Mouse (Mus musculus): ENCODE data around the gene Robo1.
A peak's percentile ranks its signal among the peaks of the same experiment; 100 is the strongest.

The Robo1 gene

DNA sequence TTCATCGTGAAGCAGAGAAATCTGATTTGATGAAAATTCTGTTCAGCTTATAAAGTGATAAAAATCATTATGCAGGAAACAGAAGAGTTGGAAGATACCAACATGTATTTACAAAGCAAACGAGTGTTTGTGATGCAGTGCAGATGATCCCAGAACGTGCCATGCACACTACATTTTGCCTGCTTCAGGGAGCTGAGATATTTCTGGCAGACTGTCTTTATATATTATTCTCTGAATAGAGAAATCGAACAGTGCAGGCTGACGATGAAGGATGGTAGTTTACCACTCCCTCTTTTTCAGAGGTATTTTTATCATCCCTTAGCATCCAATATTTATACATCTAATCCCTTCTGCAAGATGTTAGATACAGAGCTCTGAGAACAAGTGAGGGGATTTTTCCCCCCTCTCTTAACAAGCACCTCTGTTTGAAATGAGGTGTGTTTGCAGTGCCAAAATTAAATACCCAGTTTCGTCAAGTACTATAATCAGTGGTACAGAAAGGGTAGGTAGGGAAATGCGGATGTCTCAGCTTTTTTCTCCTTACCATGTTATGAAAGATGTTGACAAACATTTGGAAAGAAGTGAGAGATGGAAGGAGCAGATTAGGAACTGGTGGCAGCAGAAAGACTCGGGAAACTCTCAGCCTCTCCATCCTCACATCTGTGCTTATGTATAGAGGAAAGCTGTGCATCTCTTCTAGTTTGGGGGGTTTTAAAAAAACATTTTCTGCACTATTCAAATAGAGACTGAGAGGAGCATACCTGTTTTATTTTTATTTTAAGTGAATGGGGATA is at the start of gene Robo1:
Gene Robo1, plus strand, starts transcription at position 770 of the 794 bp plus-strand sequence.
- no peak for DNase-seq (ENCODE audit: low read depth, low spot score)

DNA sequence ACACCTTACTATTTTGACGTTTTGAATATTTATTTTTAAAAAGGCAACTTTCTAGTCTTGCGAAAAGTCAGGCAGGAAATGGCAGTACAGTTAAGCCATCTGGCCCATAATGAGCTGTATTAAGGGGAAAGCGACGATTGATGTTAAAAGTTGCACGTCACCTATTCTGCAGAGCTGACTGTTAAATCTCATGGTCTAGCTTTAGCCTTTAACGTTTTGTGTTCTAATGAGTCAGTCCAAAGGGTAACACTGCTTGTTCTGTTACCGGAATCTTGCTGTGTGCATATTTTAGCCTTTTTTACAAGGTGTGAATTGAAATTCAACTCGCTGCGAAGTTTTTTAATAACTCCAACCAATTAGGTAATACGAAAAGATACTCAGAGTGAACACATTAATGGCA is 40.3 kb upstream of the Robo1 start:
- no peak for DNase-seq (ENCODE audit: low read depth, low spot score)

DNA sequence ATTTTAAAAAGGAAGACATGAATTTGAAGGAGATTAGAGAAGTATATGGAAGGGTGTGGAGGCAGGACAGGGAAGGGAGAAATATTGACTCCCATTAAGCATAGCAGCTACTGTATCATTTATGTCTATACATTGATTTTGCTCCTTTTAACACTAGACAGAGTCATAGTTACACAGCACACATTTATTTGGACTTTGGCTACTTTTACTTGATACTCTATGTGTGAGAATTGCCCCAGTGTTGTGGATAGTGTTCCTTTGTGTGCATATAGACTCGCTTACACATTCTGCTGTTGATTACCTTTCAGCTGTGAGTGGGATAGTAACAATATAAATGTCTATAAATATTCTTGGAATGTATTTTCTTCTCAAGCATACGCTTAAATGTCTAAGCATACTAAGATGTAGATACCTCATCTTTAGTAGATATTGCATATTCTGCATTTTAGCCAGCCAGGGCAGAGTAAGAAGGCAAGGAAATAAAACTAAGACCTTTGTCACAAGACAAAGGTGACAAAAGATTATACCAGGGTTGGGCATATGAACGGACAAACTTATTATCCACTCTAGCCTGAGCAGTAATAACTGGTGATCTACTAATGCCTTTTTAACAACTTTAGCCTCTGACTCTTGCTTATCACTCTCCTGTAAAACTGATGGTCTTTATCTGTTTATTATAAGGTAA is 31.6 kb upstream of the Robo1 start:
- no peak for DNase-seq (ENCODE audit: low read depth, low spot score)

DNA sequence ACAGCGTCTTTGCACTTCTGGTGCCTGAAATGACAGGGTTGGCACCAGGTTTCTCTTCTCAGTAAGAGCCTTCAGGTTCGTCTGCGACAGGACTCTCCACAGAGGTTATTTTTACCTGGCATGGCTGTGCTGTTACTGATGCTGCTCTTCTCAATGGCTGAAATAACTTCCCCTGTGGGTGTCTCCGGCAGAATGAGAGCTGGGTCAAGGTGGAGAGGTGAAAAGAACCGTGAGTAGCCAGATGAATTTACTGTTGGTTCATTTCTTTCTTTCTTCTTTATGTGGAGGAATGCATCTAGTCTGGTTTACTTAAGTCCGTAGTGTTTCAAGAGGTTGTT is 194 bp downstream of the Robo1 start:
- no peak for DNase-seq (ENCODE audit: low read depth, low spot score)

DNA sequence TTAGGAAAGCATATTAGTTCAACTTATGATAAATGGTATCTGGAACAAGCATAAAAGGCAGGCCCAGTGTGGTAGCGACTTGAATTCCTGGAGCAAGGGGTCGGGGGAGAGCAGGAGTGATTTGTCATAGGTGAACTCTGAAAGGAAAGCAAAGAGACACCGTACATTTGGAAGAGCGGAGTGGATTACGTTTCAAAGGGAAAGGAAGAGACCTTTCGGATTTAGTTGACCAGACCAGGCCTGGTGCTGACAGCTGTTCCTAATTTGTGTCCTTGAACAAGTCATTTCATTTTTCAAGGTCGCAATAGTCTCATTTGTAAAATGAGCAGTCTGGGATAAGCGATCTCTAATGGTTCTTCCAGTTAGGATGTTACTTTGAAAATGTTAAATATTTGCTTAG is 19.2 kb downstream of the Robo1 start:
- no peak for DNase-seq (ENCODE audit: low read depth, low spot score)

DNA sequence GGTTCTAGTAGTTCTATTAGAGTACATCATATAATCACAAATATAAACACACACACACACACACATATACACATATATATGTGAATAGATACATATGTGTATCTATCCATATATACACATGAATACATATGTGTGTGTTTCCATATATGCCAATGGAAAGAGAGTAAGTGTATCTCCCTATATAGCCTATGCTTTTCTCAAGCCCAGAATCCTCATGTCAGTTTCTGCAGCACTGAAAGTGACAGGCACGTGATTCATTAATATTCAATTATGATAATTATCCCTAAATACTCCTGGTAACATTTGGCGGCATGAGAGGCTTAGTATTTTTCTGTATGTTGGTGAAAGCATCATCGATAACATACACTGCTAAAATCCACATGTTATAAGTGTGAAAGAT is 20.5 kb downstream of the Robo1 start:
- no peak for DNase-seq (ENCODE audit: low read depth, low spot score)

DNA sequence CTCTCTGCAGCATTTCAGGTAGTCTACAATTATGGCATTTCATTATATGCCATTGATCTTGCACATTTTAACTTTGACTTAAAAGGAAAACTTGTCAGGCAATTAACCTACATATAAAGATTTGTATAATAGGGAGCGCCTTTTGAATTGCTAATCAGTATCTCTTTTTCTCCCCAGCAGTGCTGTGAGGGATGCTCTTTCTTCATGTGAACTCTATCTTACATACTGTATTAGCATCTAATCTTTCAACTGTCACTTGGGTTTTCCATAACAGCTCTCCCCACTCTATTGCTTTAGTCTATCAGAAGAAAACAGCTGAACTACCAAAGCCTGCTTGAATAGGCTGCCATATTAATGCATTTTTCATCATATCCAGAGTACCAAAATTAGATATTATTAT is 29.7 kb downstream of the Robo1 start:
- no peak for DNase-seq (ENCODE audit: low read depth, low spot score)

DNA sequence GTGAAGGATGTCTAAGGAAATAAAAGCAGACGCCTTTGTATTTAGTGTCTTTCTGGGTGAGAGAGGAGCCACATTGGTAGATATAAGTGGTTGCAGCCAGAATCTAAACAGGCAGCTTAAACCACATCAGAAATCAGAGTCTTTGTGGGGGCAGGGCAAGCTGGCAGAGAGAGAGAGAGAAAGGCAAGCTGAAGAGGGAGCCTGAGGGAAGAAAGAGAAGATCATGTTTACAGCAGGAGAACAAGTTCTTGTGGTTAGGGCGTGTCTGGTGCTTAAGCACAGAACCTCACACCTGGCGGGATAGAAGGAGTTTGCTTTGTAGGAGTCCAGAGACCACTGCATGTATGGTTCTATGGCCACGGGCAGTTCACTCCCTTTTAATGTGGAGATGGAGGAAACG is 42.3 kb downstream of the Robo1 start:
- DNase-seq (ENCODE audit: low read depth, low spot score) = no peak

DNA sequence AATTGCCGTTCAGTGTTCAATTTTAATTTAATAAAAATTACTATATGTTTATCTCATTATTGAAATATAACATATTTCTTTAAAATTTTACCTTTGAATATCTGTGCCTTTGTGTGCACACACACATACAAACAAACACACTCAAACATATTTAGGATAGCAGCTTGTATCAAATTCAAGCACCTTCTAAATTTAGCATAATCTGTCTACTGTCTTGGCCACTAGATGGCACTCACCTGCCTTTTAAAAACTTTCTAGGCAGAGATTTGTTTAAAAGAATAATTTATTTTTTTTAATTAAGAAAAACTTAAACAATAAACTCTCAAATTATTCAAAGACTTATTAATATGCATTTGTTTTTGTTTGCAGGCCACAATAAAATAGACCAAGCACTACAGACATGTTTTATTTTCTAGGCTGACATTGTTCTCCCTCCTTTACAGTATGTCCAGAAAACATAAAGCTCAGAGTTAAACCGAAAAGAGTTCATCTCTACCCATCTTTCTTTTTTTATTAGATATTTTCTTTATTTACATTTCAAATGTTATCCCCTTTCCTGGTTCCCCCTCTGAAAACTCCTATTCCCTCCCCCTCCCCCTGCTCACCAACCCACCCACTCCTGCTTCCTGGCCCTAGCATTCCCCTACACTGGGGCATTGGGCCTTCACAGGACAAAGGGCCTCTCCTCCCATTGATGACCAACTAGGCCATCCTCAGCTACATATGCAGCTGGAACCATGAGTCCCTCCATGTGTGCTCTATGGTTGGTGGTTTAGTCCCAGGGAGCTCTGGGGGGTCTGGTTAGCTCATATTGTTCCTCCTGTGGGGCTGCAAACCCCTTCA is 48.6 kb downstream of the Robo1 start:
- peak; percentile 4 for DNase-seq (ENCODE audit: low read depth, low spot score)

DNA sequence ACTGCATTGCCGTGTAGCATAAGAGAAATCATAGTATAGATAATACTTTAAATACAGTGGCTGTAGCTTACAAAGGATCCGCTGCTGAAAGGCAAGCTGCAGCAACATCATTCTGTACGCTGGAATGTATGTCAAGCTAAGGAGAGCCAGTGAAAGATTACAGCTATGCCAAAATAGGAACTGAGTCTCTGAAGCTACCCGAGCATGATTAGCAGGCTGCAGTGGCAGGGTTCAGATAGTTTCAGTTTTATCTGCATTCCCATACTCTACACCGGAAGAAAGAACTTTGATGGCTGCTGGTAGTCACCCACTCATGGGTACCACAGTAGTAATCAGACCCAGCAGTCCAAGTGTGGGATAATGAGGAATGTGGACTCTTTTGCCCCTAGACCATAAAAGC is 68.8 kb downstream of the Robo1 start:
- DNase-seq (ENCODE audit: low read depth, low spot score) = no peak

DNA sequence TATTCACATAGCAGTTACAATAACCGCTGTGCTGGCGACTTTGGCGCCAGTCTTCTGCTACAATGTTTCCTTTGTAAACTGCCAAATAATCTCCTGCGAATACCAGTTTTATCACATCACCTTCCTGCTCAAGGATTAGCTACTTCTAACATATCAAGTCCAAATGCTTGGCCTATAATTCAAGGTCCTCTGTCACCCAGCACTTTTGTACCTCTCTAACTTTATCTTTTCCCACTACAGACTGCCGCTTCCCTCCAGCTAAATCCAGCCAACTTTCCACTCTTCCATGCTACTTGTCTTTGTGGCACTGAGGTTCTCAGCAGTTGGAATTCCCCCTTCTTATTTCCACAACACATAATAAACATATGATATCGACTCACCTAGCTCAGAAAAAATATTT is 73.7 kb downstream of the Robo1 start:
- no peak for DNase-seq (ENCODE audit: low read depth, low spot score)

DNA sequence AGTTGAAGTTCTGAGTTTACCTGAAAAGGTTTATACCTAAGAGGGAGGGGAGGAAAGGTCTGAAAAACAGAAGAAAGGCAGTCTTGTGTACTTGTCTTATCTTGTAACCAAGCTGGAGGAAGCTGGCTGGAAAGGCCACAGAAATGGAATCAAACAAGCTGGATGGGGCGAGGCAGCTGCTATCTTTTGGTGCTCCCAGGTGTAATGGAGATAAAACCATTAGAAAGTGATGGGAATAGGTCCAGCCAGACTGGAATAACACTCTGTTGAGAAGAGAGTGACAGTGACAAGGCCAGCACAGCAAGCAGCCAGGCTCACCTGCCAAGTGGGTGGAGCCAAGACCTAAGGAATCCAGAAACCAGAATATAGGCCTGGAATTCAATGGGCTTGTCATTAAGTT is 75.5 kb downstream of the Robo1 start:
- DNase-seq (ENCODE audit: low read depth, low spot score) = no peak

DNA sequence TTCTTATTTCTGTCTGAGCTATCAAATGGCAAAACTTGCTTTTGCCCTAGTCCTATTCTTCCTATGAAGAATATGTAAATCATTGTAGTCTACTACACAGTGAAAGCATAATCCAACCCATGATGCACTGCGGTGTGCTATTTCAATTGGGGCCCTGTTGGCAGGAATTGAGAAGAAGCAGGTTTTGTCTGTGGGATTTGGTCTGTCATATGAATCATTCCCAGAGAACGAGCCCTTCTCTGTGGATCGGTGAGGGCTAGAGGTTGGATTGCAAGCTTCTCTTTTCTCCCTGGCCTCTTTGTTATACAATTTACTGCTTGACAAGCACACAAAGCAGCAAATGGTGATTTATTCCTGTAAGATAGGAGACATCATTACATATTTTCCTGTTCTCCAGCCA is 85.4 kb downstream of the Robo1 start:
- no peak for DNase-seq (ENCODE audit: low read depth, low spot score)

DNA sequence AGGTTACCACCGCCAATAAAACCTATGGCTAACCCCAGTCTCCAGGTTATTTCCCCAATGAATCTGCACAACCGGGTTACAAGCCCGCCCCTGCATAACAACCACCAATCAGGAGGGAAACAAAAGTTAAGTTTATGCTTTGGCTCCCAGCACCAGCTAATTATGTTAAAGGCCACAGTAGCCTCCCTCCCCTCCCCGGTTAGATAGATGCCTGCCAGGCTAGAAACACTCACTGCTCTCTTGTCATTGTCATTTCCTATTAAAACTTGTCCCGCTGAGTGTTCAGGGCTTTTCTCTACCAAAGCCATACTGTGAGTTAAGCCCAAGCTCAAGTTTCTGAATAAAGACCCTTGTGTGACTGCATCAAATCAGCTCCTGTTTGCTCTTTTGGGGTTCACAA is 90.7 kb downstream of the Robo1 start:
- DNase-seq (ENCODE audit: low read depth, low spot score) = no peak

DNA sequence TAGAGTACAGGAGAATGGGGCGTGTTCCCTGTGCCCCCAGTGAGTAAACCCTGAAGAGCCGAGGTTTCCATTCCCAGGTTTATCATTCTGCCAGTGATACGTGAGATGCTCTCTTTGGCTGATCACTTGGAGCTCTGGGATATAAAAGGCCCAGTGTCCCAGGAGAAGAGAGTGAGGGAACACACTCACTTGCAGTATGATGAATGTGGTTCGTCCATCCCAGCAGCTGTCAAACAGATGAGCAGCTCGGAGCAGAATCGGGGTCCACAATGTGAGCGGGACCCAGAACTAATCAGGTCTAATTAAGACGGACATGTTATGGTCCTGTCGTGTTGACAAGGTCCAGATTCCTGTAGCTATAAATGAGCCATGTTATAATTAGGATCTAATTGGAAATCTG is 94.3 kb downstream of the Robo1 start:
- DNase-seq (ENCODE audit: low read depth, low spot score) = no peak

DNA sequence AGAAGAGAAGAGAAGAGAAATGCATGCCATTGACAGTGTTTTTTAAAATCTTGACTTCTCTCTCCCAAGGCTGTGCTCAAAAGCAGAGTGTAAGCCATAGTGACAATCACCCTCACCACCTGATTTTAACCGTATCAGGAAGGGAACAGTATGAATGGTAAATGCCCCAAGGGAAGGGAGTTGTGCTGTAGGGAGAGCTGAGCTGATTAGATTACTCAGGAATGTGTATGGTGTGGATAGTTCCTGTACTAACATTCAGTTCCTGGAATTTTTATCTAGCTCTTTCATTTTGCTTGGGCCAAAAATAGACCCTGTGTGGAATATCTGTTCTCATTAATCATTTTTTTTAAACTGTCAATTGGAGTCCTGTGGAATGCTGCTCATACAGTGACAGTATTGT is 101.7 kb downstream of the Robo1 start:
- no peak for DNase-seq (ENCODE audit: low read depth, low spot score)

DNA sequence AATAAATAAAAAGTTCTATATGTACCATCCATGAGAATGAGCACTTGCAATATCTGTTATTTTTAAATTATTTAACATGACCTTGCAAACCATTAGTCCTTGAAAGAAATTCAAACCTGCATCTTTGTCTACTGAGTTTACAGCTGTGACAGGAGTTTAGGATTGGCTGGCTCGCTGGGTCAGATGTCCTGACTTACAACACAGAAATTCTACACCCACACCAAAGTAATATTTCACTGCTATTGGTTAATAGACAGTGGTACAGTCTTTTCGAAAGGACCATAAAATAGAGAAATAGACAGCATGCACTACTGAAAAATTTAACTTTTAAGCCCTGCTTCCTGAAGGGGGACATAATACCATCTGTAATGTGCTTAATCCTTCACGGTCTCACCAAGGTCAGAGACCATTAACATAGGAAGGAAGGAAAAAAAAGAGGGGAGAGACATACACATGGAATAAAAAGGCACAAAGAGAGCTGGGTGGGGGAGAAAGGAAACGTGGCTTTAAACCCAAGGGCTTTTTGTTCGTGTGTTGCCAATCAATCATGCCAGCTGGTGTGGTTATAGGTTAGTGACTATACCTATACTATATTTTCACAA is 103.7 kb downstream of the Robo1 start:
- no peak for DNase-seq (ENCODE audit: low read depth, low spot score)

DNA sequence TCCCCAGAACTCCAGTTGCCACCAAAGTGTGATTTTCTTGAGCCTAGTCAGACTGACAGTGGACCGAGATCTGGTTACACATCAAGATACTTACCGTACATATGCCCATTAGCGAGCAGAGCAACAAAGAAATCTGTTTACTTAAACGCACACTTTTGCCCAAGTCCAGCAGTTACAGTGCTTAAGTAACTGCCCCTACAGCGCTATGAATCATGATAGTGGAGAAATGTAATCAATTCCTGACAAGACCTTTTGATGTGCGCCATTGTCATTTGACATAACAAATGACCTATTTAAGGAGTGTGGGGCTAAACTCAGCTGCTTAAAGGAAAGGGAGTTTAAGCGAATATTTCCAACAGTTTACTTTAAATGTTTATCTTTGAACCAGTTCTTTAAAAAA is 104.8 kb downstream of the Robo1 start:
- DNase-seq (ENCODE audit: low read depth, low spot score) = no peak

DNA sequence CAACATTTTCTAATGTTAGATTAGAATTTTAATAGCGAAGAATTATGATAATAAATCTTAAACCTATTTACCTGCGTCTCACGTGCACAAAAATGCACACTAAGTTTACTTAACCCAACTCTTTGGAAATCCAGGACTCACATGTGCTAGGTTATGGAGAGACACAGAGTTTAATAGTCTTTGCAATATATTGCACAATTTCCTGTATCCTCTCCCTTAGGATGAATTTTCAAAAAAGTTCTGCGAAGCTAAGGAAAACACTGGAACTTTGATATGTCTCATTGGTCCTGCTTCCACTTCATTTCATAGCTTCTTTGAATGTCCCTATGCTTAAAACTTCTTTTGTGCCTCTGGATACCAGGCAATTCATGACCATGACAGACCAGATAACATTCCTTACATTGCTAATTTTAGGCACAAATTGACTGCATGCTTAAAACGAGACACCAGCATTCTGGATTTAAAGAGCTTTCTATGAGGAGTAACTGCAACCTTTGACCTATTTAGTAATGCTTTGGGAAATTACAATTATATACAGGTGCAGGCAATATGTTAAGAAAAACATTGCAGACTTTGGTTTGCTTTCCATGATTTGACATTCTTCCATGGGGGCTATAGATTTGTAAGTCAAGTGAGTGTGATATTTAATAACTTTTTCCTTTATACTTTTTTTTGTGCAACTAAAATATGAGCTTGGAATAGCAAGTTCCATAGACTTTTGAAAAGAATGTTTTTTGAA is 111.4 kb downstream of the Robo1 start:
- DNase-seq (ENCODE audit: low read depth, low spot score) = no peak

DNA sequence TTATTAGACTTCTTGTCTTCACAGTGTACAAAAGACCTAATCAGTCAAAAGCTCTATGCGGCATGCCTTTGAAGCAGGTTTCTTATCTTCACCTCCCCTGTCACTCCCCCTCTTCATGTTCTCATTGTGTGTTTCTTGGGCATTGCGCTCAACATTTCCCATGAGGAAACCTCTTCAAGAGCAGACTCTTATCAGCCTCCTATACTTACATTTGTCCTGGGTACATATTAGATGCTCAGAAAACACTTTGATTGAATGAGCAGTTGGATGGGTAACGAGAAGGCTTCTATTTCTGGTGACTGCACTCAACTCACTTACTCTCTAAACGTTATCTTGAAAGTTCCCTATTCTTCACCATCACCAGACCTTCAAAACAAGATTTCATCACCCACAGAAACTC is 114.3 kb downstream of the Robo1 start:
- DNase-seq (ENCODE audit: low read depth, low spot score) = no peak

DNA sequence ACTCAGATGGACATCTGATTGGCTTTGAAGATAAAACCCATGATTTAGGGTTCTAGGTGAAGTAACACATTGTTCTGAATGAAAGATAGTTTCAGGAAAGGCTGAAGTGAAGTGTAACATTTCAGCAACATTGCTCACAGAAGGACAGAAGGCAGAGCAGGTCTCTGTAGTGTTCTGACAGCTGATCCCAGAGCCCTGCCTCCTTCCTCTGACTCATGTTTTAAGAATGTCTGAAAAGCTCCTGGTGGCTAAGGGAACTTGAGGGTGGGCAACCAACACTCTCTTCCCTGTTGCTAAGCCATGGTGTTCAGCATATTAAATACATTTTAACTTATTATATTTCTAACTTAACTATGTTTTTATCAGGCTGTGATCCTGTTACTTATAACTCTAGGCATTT is 126.3 kb downstream of the Robo1 start:
- no peak for DNase-seq (ENCODE audit: low read depth, low spot score)
